In genomic region chr10:121432635-121433280, GRCm38 (mm10) we compare ENCODE assay signal across 8 mouse cellular contexts. TPM values are rescaled to one million over a fixed set of nuclear protein-coding genes. Genes with fewer than 3 reads are reported as not detected.
DNase-seq lines count a peak whose midpoint lies in the region; ATAC-seq lines count a peak whose summit lies in the region.

No protein-coding gene starts in this region.

- ATAC-seq in frontal cortex, adult (ENCODE audit: low TSS enrichment), result peak; percentile 5; the same call in 1 of the 2 replicates
- no peak for ATAC-seq in hindbrain, embryonic 12.5 days (ENCODE audit: low FRiP score)
- peak; percentile 47 for ATAC-seq in midbrain, embryonic 11.5 days (ENCODE audit: low FRiP score)

- H3K9me3 ChIP-seq in hindbrain, embryonic 12.5 days (replicated peaks), result no peaks in the 10 kb centered on the region
- H3K9me3 ChIP-seq in midbrain, embryonic 11.5 days (ENCODE audit: control insufficient read depth, low read length), result no peaks in the 10 kb centered on the region

- DNase-seq in frontal cortex, postnatal 14 days (ENCODE audit: low spot score in 2 of 2), result no peak
- peak; percentile 38 for DNase-seq in thymus, postnatal 4 days
- DNase-seq in thymus, adult 18-20 months, result no peak
- DNase-seq in midbrain, embryonic 11.5 days (ENCODE audit: low spot score, missing footprints), result peak; percentile 92
- DNase-seq in spleen, adult 12 weeks (ENCODE audit: low spot score), result no peak
- DNase-seq in kidney, adult 9 months, result no peak

- H3K4me3 ChIP-seq in hindbrain, embryonic 12.5 days, result no peak overlapping the region
- H3K4me3 ChIP-seq in midbrain, embryonic 11.5 days (ENCODE audit: low read depth, low read length), result no peak overlapping the region

- 0 out of 2 replicates have a peak overlapping the region, but pooled peaks have one; percentile 1 for H3K27ac ChIP-seq in hindbrain, embryonic 12.5 days
- peak overlapping the region; percentile 44 for H3K27ac ChIP-seq in midbrain, embryonic 11.5 days (ENCODE audit: low read depth, low read length)

- H3K36me3 ChIP-seq in hindbrain, embryonic 12.5 days, result no peaks in the 10 kb centered on the region
- no peaks in the 10 kb centered on the region for H3K36me3 ChIP-seq in midbrain, embryonic 11.5 days (ENCODE audit: control insufficient read depth, insufficient read depth, low read length)

- 37% methylated on average over 16 of the region's 16 CpGs for WGBS in hindbrain, embryonic 12.5 days
- 15% methylated on average over 16 of the region's 16 CpGs for WGBS in midbrain, embryonic 11.5 days

- H3K27me3 ChIP-seq in hindbrain, embryonic 12.5 days, result no peaks in the 10 kb centered on the region
- H3K27me3 ChIP-seq in midbrain, embryonic 11.5 days (ENCODE audit: control insufficient read depth, insufficient read depth, low read length), result no peaks in the 10 kb centered on the region

- H3K9ac ChIP-seq in hindbrain, embryonic 12.5 days, result no peak overlapping the region
- H3K9ac ChIP-seq in midbrain, embryonic 11.5 days (ENCODE audit: low read length), result peak overlapping the region; percentile 42

- H3K4me2 ChIP-seq in hindbrain, embryonic 12.5 days (replicated peaks), result no peak overlapping the region
- H3K4me2 ChIP-seq in midbrain, embryonic 11.5 days, result 0 out of 2 replicates have a peak overlapping the region, but pooled peaks have one; percentile 22

- peaks cover 35% of the 10 kb centered on the region for H3K4me1 ChIP-seq in hindbrain, embryonic 12.5 days
- H3K4me1 ChIP-seq in midbrain, embryonic 11.5 days (ENCODE audit: control insufficient read depth, insufficient read depth, low read length), result peaks cover 19% of the 10 kb centered on the region

RNA-seq across cellular contexts. Expression of gene Rassf3, which starts 43.4 kb away (rescaled TPM):
- 12.7 and 13.4 TPM in 2 replicates for polyA plus RNA-seq in hindbrain, embryonic 12.5 days (2016; fragmentation: Nextera tagmentation; extraction: Ambion mirVana)
- 5.9 and 6.0 TPM in 2 replicates for polyA plus RNA-seq in midbrain, embryonic 11.5 days (2014; fragmentation: Nextera tagmentation; extraction: Ambion mirVana)

Comparison
In these comparisons a context has a peak if more than half of its experiments do, and no peak if none do; other contexts are left out.
1. DNase-seq: peak in thymus, postnatal 4 days (single experiment) and midbrain, embryonic 11.5 days (single experiment); none in frontal cortex, postnatal 14 days (0 of 2), thymus, adult 18-20 months (0 of 2), spleen, adult 12 weeks (single experiment) and kidney, adult 9 months (single experiment).